Mouse (Mus musculus): ENCODE results near the gene Sult2a5. TPM values are rescaled to one million over a fixed set of nuclear protein-coding genes. Genes with fewer than 3 reads are reported as not detected.

Gene Sult2a5
- total RNA-seq (2014; fragmentation: Nextera tagmentation) (not detected in 2 replicates), total RNA-seq (2017) (not detected in 2 replicates)

DNA sequence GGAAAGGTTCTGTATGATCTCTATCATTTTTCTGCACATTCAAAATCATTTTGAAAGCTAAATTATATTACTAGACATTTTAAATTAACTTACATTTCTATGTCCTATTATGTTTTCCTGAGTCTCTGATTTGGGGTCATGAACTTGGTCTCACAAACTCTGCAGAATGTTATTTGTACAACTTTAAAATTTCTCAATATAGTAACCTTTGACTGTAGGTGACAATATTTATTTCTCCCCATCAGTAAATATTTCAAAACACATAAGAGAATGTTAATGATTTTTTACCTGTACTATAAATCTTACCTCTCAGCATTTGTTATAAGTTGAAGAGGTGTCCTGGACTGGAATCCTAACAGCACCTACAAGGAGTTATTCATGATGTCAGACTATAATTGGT is at the start of gene Sult2a5:
Gene Sult2a5 (plus strand): TSS at position 301 of the 400 bp plus-strand sequence.
- ATAC-seq (replicated peaks; ENCODE audit: poor library complexity, severe bottlenecking): no peak

Other genes with a start within 250 kb of the Sult2a5 start
- not detected in 2 replicates for gene Cabp5, start 225.8 kb upstream of the Sult2a5 start, total RNA-seq (2014; fragmentation: Nextera tagmentation)
- gene Cabp5, start 225.8 kb upstream of the Sult2a5 start, total RNA-seq (2017): not detected in 2 replicates
- gene Bsph1, start 173.1 kb upstream of the Sult2a5 start, total RNA-seq (2014; fragmentation: Nextera tagmentation): not detected in 2 replicates
- not detected in 2 replicates for gene Bsph1, start 173.1 kb upstream of the Sult2a5 start, total RNA-seq (2017)
- gene Bsph2, start 52.9 kb upstream of the Sult2a5 start, total RNA-seq (2014; fragmentation: Nextera tagmentation): not detected in 2 replicates
- gene Bsph2, start 52.9 kb upstream of the Sult2a5 start, total RNA-seq (2017): not detected in 2 replicates
- gene Sult2a2, start 109.5 kb downstream of the Sult2a5 start, total RNA-seq (2014; fragmentation: Nextera tagmentation): not detected in 2 replicates
- not detected in 2 replicates for gene Sult2a2, start 109.5 kb downstream of the Sult2a5 start, total RNA-seq (2017)
- gene Sult2a1, start 213.4 kb downstream of the Sult2a5 start, total RNA-seq (2014; fragmentation: Nextera tagmentation): not detected in 2 replicates
- gene Sult2a1, start 213.4 kb downstream of the Sult2a5 start, total RNA-seq (2017): not detected in 2 replicates